Mouse (Mus musculus): Measurements from ENCODE around the gene Six4.
"Not testable (repeated sequence)": the region's sequence is repeated elsewhere in the genome, so short reads cannot be mapped to it uniquely, and the experiment has no call there.

Gene Six4

GRCm38 (mm10) chr12:73113196-73113595 lies at the start of gene Six4:
TSS of gene Six4 (minus strand) at chr12:73113456.
- peak; percentile 82 to 89 for DNase-seq

GRCm38 (mm10) chr12:73162408-73163181 lies 49.3 kb upstream of the Six4 start:
- peak; percentile 26 to 35 for DNase-seq

- no peak for DNase-seq
These were observed 47.1 kb upstream of the Six4 start for GRCm38 (mm10) chr12:73160341-73160740.

- no peak for DNase-seq
These were observed 40.9 kb upstream of the Six4 start for GRCm38 (mm10) chr12:73154150-73154549.

GRCm38 (mm10) chr12:73151038-73151437 lies 37.8 kb upstream of the Six4 start:
- DNase-seq: not testable (repeated sequence)

- no peak for DNase-seq
These were observed 34.0 kb upstream of the Six4 start for GRCm38 (mm10) chr12:73147236-73147635.

GRCm38 (mm10) chr12:73140732-73141131 lies 27.5 kb upstream of the Six4 start:
- no peak for DNase-seq

GRCm38 (mm10) chr12:73125250-73125649 lies 12.0 kb upstream of the Six4 start:
- no peak for DNase-seq

GRCm38 (mm10) chr12:73123093-73124041 lies 10.1 kb upstream of the Six4 start, which contains the start of gene Mnat1:
TSS of gene Mnat1 (plus strand) at chr12:73123717.
- DNase-seq: peak; percentile 77 to 90

- DNase-seq: peak; percentile 57 to 63
These were observed 749 bp downstream of the Six4 start for GRCm38 (mm10) chr12:73112326-73113087.

- DNase-seq: peak; percentile 32 to 36
These were observed 1.5 kb downstream of the Six4 start for GRCm38 (mm10) chr12:73111561-73112325.

GRCm38 (mm10) chr12:73110431-73111111 lies 2.7 kb downstream of the Six4 start:
- DNase-seq: peak; percentile 16 to 20

GRCm38 (mm10) chr12:73107821-73108220 lies 5.4 kb downstream of the Six4 start:
- no peak for DNase-seq

- no peak for DNase-seq
These were observed 9.5 kb downstream of the Six4 start for GRCm38 (mm10) chr12:73103713-73104112.

GRCm38 (mm10) chr12:73098593-73098992 lies 14.7 kb downstream of the Six4 start:
- DNase-seq: no peak

GRCm38 (mm10) chr12:73096177-73096576 lies 17.1 kb downstream of the Six4 start:
- DNase-seq: not testable (repeated sequence)

GRCm38 (mm10) chr12:73094605-73095004 lies 18.7 kb downstream of the Six4 start:
- DNase-seq: no peak

- DNase-seq: no peak
These were observed 19.1 kb downstream of the Six4 start for GRCm38 (mm10) chr12:73094189-73094588.

- DNase-seq: no peak
These were observed 22.5 kb downstream of the Six4 start for GRCm38 (mm10) chr12:73090672-73091335.

- no peak for DNase-seq
These were observed 24.3 kb downstream of the Six4 start for GRCm38 (mm10) chr12:73088911-73089310.

- no peak for DNase-seq
These were observed 24.8 kb downstream of the Six4 start for GRCm38 (mm10) chr12:73088500-73088899.

Measured in cerebellum, adult 18-20 months (tissue).